Mouse (Mus musculus) stomach, postnatal 0 days (tissue): ENCODE results near the gene Bach2.

ENCODE experiments used
- CTCF ChIP-seq: IDR thresholded peaks from 2 replicates; pipeline ENCODE4 v1.5.1; 2016; ENCODE audit warnings: antibody characterized with exemption, low read depth, mild to moderate bottlenecking, moderate library complexity
- EP300 ChIP-seq: optimal IDR thresholded peaks from 2 replicates; pipeline ENCODE3; 2016; ENCODE audit warnings: antibody characterized with exemption

GRCm38 (mm10) chr4:32291406-32291805 lies 52.8 kb downstream of the Bach2 start:
- no peak for TF ChIP-seq EP300
- no peak for TF ChIP-seq CTCF
